Mouse (Mus musculus): ENCODE results near the gene Nosip. TPM values are rescaled to one million over a fixed set of nuclear protein-coding genes. Genes with fewer than 3 reads are reported as not detected.
"Not testable (repeated sequence)": the region's sequence is repeated elsewhere in the genome, so short reads cannot be mapped to it uniquely, and the experiment has no call there.

Nosip gene
- total and polyA plus RNA-seq, 3 experiments: 27.0 to 43.6 (median 29.3) TPM

- DNase-seq: peak in 1 of 2 experiments; percentile 34
- H3K9ac ChIP-seq (ENCODE audit: low read depth, low read length): peak overlapping the region; percentile 79
- peak overlapping the region; percentile 94 for H3K4me3 ChIP-seq
- peaks cover 13% of the 10 kb centered on the region for H3K4me1 ChIP-seq (ENCODE audit: control insufficient read depth, insufficient read depth, low read length)
- H3K36me3 ChIP-seq (ENCODE audit: control insufficient read depth, insufficient read depth, low read length): peaks cover 17% of the 10 kb centered on the region
- H3K27ac ChIP-seq: peak overlapping the region; percentile 93
- WGBS: 13% methylated on average over 12 of the region's 12 CpGs
- H3K27me3 ChIP-seq (ENCODE audit: control insufficient read depth, insufficient read depth, low read length): no peaks in the 10 kb centered on the region
- no peak for TF ChIP-seq POLR2A (IDR thresholded peaks at IDR 0.05; ENCODE audit: insufficient read depth, low read depth, low read length)
- TF ChIP-seq EP300 (IDR thresholded peaks at IDR 0.05; ENCODE audit: insufficient read depth, low read depth, low read length): no peak
- no peak for TF ChIP-seq CTCF (IDR thresholded peaks at IDR 0.05)
- intact Hi-C loops (cut with DNase I): loop anchor here (5.0 kb wide), 1 partner anchor 106 kb away; the partner anchor contains the start of genes Rras and Scaf1
- no peaks in the 10 kb centered on the region for H3K79me2 ChIP-seq (replicated peaks; ENCODE audit: control insufficient read depth, insufficient read depth, low read length)
Measured at GRCm38 (mm10) chr7:45123186-45123570, 60.9 kb downstream of the Nosip start.

GRCm38 (mm10) chr7:45124224-45125143, 62.3 kb downstream of the Nosip start, which contains the start of gene Rps11:
Rps11 (minus strand) TSS chr7:45124439.
- H3K4me1 ChIP-seq (ENCODE audit: control insufficient read depth, insufficient read depth, low read length): peaks cover 15% of the 10 kb centered on the region
- peak; percentile 53 for TF ChIP-seq CTCF (IDR thresholded peaks at IDR 0.05)
- TF ChIP-seq POLR2A (IDR thresholded peaks at IDR 0.05; ENCODE audit: insufficient read depth, low read depth, low read length): peak; percentile 87
- TF ChIP-seq EP300 (IDR thresholded peaks at IDR 0.05; ENCODE audit: insufficient read depth, low read depth, low read length): peak; percentile 89
- H3K27ac ChIP-seq: peak within 1 kb of the TSS; percentile 93
- peak within 1 kb of the TSS; percentile 79 for H3K9ac ChIP-seq (ENCODE audit: low read depth, low read length)
- peak within 1 kb of the TSS; percentile 94 for H3K4me3 ChIP-seq
- DNase-seq: peak; percentile 98 to 99
- no peaks in the 10 kb centered on the region; the same call in 1 of the 2 replicates for H3K79me2 ChIP-seq (replicated peaks; ENCODE audit: control insufficient read depth, insufficient read depth, low read length)
- intact Hi-C loops (cut with DNase I): loop anchor here (5.0 kb wide), 1 partner anchor 107 kb away; the partner anchor contains the start of genes Rras and Scaf1
- no peaks in the 10 kb centered on the region for H3K27me3 ChIP-seq (ENCODE audit: control insufficient read depth, insufficient read depth, low read length)
- H3K36me3 ChIP-seq (ENCODE audit: control insufficient read depth, insufficient read depth, low read length): peaks cover 17% of the 10 kb centered on the region
- 2% methylated on average over 59 of the region's 59 CpGs for WGBS

- Histone ChIP-seq H3K4me3 (no peak overlapping the region), H3K9ac (ENCODE audit: low read depth, low read length) (no peak overlapping the region), H3K36me3 (ENCODE audit: control insufficient read depth, insufficient read depth, low read length) (peaks cover 17% of the 10 kb centered on the region), H3K27me3 (ENCODE audit: control insufficient read depth, insufficient read depth, low read length) (no peaks in the 10 kb centered on the region), H3K79me2 (replicated peaks; ENCODE audit: control insufficient read depth, insufficient read depth, low read length) (no peaks in the 10 kb centered on the region; the same call in 1 of the 2 replicates), H3K4me1 (ENCODE audit: control insufficient read depth, insufficient read depth, low read length) (peaks cover 15% of the 10 kb centered on the region), H3K27ac (no peak overlapping the region)
- no peak for DNase-seq
- 62% methylated on average over 7 of the region's 7 CpGs for WGBS
- TF ChIP-seq POLR2A (IDR thresholded peaks at IDR 0.05; ENCODE audit: insufficient read depth, low read depth, low read length) (peak; percentile 32; the same call in 1 of the 2 replicates), CTCF (IDR thresholded peaks at IDR 0.05) (no peak)
- intact Hi-C loops (cut with DNase I): no loop called here
Measured at GRCm38 (mm10) chr7:45125144-45125600, 62.9 kb downstream of the Nosip start.

GRCm38 (mm10) chr7:45125649-45126048, 63.4 kb downstream of the Nosip start:
- H3K27ac ChIP-seq; H3K27me3 ChIP-seq (ENCODE audit: control insufficient read depth, insufficient read depth, low read length); DNase-seq; intact Hi-C loops (cut with DNase I); H3K4me3 ChIP-seq; H3K9ac ChIP-seq (ENCODE audit: low read depth, low read length); H3K79me2 ChIP-seq (replicated peaks; ENCODE audit: control insufficient read depth, insufficient read depth, low read length): not testable (repeated sequence)
- peaks cover 17% of the 10 kb centered on the region for H3K36me3 ChIP-seq (ENCODE audit: control insufficient read depth, insufficient read depth, low read length)
- peaks cover 15% of the 10 kb centered on the region for H3K4me1 ChIP-seq (ENCODE audit: control insufficient read depth, insufficient read depth, low read length)
- WGBS: 86% methylated on average over 5 of the region's 5 CpGs

- no peak overlapping the region for H3K27ac ChIP-seq
- TF ChIP-seq EP300 (IDR thresholded peaks at IDR 0.05; ENCODE audit: insufficient read depth, low read depth, low read length) (no peak), CTCF (IDR thresholded peaks at IDR 0.05) (no peak), POLR2A (IDR thresholded peaks at IDR 0.05; ENCODE audit: insufficient read depth, low read depth, low read length) (no peak)
- no peaks in the 10 kb centered on the region for H3K27me3 ChIP-seq (ENCODE audit: control insufficient read depth, insufficient read depth, low read length)
- peaks cover 17% of the 10 kb centered on the region for H3K36me3 ChIP-seq (ENCODE audit: control insufficient read depth, insufficient read depth, low read length)
- WGBS: 75% methylated on average over 17 of the region's 17 CpGs
- H3K4me3 ChIP-seq: no peak overlapping the region
- peaks cover 12% of the 10 kb centered on the region for H3K4me1 ChIP-seq (ENCODE audit: control insufficient read depth, insufficient read depth, low read length)
- H3K79me2 ChIP-seq (replicated peaks; ENCODE audit: control insufficient read depth, insufficient read depth, low read length): no peaks in the 10 kb centered on the region; the same call in 1 of the 2 replicates
- DNase-seq: no peak
- H3K9ac ChIP-seq (ENCODE audit: low read depth, low read length): no peak overlapping the region
- intact Hi-C loops (cut with DNase I): no loop called here
Measured at GRCm38 (mm10) chr7:45126147-45126843, 64.1 kb downstream of the Nosip start.

Data from heart, adult 2 months (tissue).